Mouse (Mus musculus) adrenal gland, adult (tissue): ENCODE results near the gene Rxylt1.

Experiments
- DNase-seq, 2 experiments: peaks; one replicate each; pipeline ENCODE4 v3.0.0; 2022 to 2023; ENCODE audit warnings: low spot score in 1 of 2; ENCODE audit not compliant: inconsistent age in 2 of 2

The Rxylt1 gene

DNA sequence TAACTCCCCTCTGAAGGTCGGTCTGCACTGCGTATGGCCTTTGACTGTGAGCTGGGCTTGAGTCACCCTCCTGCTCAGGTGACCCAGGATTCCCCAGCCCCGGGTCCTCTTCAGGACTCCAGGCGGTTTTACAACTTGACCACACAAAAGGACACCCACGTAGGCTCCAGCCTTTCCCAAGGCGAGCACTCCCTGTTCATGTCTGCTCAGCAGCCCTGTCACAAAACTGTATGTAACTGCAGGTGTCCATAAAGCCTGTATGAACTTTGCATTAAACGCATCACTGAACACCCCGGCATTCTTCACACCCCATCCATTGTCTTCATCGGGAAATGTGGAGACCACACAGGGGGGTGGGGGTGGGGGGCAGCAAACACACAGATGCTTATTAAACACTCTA, 51.2 kb downstream of the Rxylt1 start:
- no peak for DNase-seq

DNA sequence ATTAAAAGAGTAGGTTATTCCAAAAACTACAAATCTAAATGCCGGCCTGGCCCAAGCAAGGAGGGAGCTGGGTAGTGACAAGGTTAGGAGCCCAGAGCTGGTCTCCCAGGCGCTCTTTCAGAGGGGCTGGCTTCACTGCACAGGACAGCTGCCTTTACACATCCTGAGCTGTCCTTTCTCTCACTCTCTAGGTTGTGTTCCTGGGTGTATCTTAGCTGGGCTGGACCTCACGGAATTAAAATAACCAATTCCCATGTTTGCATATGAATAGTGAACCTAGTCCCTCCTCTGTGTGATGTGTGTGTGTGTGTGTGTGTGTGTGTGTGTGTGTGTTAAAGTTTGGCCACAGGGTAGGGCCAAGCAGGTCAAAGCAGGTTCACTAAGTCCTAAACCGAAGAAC, 52.2 kb downstream of the Rxylt1 start:
- DNase-seq, result no peak

GRCm38 (mm10) chr10:122040372-122040771, 56.8 kb downstream of the Rxylt1 start:
- peak in 1 of 2 experiments; percentile 34 for DNase-seq

- no peak for DNase-seq
These were observed 57.6 kb downstream of the Rxylt1 start for GRCm38 (mm10) chr10:122039566-122039965.

GRCm38 (mm10) chr10:122038554-122038953, 58.6 kb downstream of the Rxylt1 start:
- peak in 1 of 2 experiments; percentile 46 for DNase-seq

GRCm38 (mm10) chr10:122033271-122033670, 63.9 kb downstream of the Rxylt1 start:
- DNase-seq, result no peak

- no peak for DNase-seq
These were observed 66.8 kb downstream of the Rxylt1 start for GRCm38 (mm10) chr10:122030420-122030819.

- DNase-seq, result no peak
These were observed 67.4 kb downstream of the Rxylt1 start for GRCm38 (mm10) chr10:122029738-122030137.
